Mouse (Mus musculus) ES-E14 (cell line): ENCODE measurements at regions not wholly inside any gene's neighbourhood (a gene's known extent, or its start where the extent isn't known, plus 50 kb on each side); places are given as distances from the start of the nearest gene placed in this dataset.

Experiments used
- ZC3H11A ChIP-seq: IDR thresholded peaks from 2 replicates; pipeline ENCODE4 v1.6.1; 2012; ENCODE audit warnings: low read depth, mild to moderate bottlenecking, inconsistent platforms, low read length, borderline replicate concordance
- ZNF384 ChIP-seq: IDR thresholded peaks from 2 replicates; pipeline ENCODE4 v1.6.1; 2012; ENCODE audit warnings: low read depth, low read length, inconsistent platforms

DNA sequence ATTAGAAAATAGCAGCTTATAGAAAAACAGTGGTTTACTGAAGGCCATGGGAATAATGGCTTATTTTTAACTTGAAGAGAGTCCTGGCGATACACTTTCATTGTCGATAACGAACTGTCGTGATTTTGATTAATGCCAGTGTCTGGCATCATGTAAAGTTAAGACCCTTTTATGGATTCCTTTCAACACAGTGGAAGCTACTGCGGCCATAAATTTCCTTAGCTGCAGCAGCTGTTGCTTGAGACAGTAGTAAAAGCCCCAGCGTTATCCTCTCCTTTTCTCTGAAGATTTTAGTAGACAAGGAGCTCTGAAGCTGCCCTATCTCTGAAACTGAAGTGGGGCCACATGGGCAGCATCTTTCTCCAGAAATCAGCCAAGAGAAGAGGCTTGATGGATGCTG is 175.2 kb downstream of the Pax3 start:
- no peak for TF ChIP-seq ZC3H11A
- TF ChIP-seq ZNF384: no peak
